Mouse (Mus musculus): Measurements from ENCODE around the gene Ndel1. TPM values are rescaled to one million over a fixed set of nuclear protein-coding genes. Genes with fewer than 3 reads are reported as not detected.

The Ndel1 gene
- total and polyA plus RNA-seq, 3 experiments: 31.1 to 46.9 (median 35.2) TPM

GRCm38 (mm10) chr11:68907251-68907650 is 35.6 kb upstream of the Ndel1 start:
- Histone ChIP-seq H3K27ac (ENCODE audit: insufficient read depth, low read depth) (no peak overlapping the region), H3K4me3 (replicated peaks in 1 of 3; ENCODE audit: low read depth in 2 of 3, low read length in 2 of 3, poor library complexity in 1 of 3) (no peak overlapping the region), H3K4me2 (ENCODE audit: insufficient read depth, low read depth, poor library complexity, severe bottlenecking) (no peak overlapping the region), H3K27me3 (replicated peaks) (peaks cover 8% of the 10 kb centered on the region), H3K4me1 (ENCODE audit: control insufficient read depth in 1 of 2, insufficient read depth in 2 of 2) (peaks cover 5 to 23% of the 10 kb centered on the region in 2 experiments; a peak in 3 of 4 replicates), H3K9ac (ENCODE audit: insufficient read depth, low read depth) (no peak overlapping the region), H3K9me3 (replicated peaks; ENCODE audit: low read length) (no peaks in the 10 kb centered on the region), H3K36me3 (replicated peaks in 1 of 2; ENCODE audit: control insufficient read depth in 1 of 2, insufficient read depth in 1 of 2, low read length in 1 of 2) (peaks cover 36 to 53% of the 10 kb centered on the region in 2 experiments), H3K79me2 (replicated peaks; ENCODE audit: control insufficient read depth, extremely low read depth, insufficient read depth, poor library complexity, severe bottlenecking) (peaks cover 11% of the 10 kb centered on the region)
- dilution Hi-C loops (cut with MboI; ENCODE audit: extremely low pct_ligation_motif_present, extremely low pct_unique_long_range_greater_than_20kb, low sequenced_read_pairs): no loop called here
- in situ Hi-C loops (cut with MboI; ENCODE audit: low pct_ligation_motif_present, low pct_unique_long_range_greater_than_20kb, low sequenced_read_pairs): no loop called here
- DNase-seq (ENCODE audit: extremely low read depth): peak; percentile 27
- no peak for TF ChIP-seq POLR2AphosphoS2 (IDR thresholded peaks at IDR 0.05; ENCODE audit: low read depth, low read length)
- TF ChIP-seq TBP (conservative IDR thresholded peaks at IDR 0.05; ENCODE audit: low read depth, low read length): no peak
- no peak for TF ChIP-seq POLR2A (IDR thresholded peaks at IDR 0.05; ENCODE audit: low read depth, low read length)
- TF ChIP-seq GABPA (IDR thresholded peaks at IDR 0.05; ENCODE audit: insufficient replicate concordance, low read depth, low read length): no peak
- no peak for TF ChIP-seq JUND (conservative IDR thresholded peaks at IDR 0.05; ENCODE audit: low read depth, low read length)
- TF ChIP-seq CHD2 (IDR thresholded peaks at IDR 0.05; ENCODE audit: low read length): no peak
- no peak for TF ChIP-seq USF1 (IDR thresholded peaks at IDR 0.05; ENCODE audit: low read depth, low read length)
- no peak for TF ChIP-seq EP300 (IDR thresholded peaks at IDR 0.05; ENCODE audit: low read length)

- Histone ChIP-seq H3K36me3 (replicated peaks in 1 of 2; ENCODE audit: control insufficient read depth in 1 of 2, insufficient read depth in 1 of 2, low read length in 1 of 2) (peaks cover 36 to 54% of the 10 kb centered on the region in 2 experiments), H3K79me2 (replicated peaks; ENCODE audit: control insufficient read depth, extremely low read depth, insufficient read depth, poor library complexity, severe bottlenecking) (peaks cover 19% of the 10 kb centered on the region), H3K9ac (ENCODE audit: insufficient read depth, low read depth) (no peak overlapping the region), H3K27me3 (replicated peaks) (peaks cover 3% of the 10 kb centered on the region), H3K4me1 (ENCODE audit: control insufficient read depth in 1 of 2, insufficient read depth in 2 of 2) (peaks cover 5 to 23% of the 10 kb centered on the region in 2 experiments; a peak in 3 of 4 replicates), H3K4me3 (replicated peaks in 1 of 3; ENCODE audit: low read depth in 2 of 3, low read length in 2 of 3, poor library complexity in 1 of 3) (no peak overlapping the region), H3K9me3 (replicated peaks; ENCODE audit: low read length) (no peaks in the 10 kb centered on the region), H3K27ac (ENCODE audit: insufficient read depth, low read depth) (no peak overlapping the region), H3K4me2 (ENCODE audit: insufficient read depth, low read depth, poor library complexity, severe bottlenecking) (no peak overlapping the region)
- no peak for TF ChIP-seq CTCF (conservative IDR thresholded peaks at IDR 0.05 in 1 of 2, IDR thresholded peaks at IDR 0.05 in 1 of 2; ENCODE audit: low read depth in 2 of 2, low read length in 2 of 2)
- no peak for TF ChIP-seq GABPA (IDR thresholded peaks at IDR 0.05; ENCODE audit: insufficient replicate concordance, low read depth, low read length)
- no peak for TF ChIP-seq IRF4 (IDR thresholded peaks at IDR 0.05; ENCODE audit: low read depth, low read length)
- TF ChIP-seq CHD1 (IDR thresholded peaks at IDR 0.05; ENCODE audit: low read depth, low read length): no peak
- TF ChIP-seq PAX5 (IDR thresholded peaks at IDR 0.05; ENCODE audit: low read length): no peak
- TF ChIP-seq NELFE (IDR thresholded peaks at IDR 0.05; ENCODE audit: low read depth, low read length): no peak
- no peak for TF ChIP-seq USF1 (IDR thresholded peaks at IDR 0.05; ENCODE audit: low read depth, low read length)
- TF ChIP-seq MAFK (IDR thresholded peaks at IDR 0.05; ENCODE audit: insufficient replicate concordance, low read length): no peak
- TF ChIP-seq ZMIZ1 (IDR thresholded peaks at IDR 0.05; ENCODE audit: low read depth, low read length): peak; percentile 38; the same call in 1 of the 2 replicates
- peak; percentile 38; the same call in 1 of the 2 replicates for TF ChIP-seq CHD2 (IDR thresholded peaks at IDR 0.05; ENCODE audit: low read length)
- TF ChIP-seq EP300 (IDR thresholded peaks at IDR 0.05; ENCODE audit: low read length): no peak
- no peak for TF ChIP-seq RAD21 (IDR thresholded peaks at IDR 0.05; ENCODE audit: low read depth, low read length)
- no peak for TF ChIP-seq SIN3A (IDR thresholded peaks at IDR 0.05; ENCODE audit: low read length)
- no peak for TF ChIP-seq ZKSCAN1 (IDR thresholded peaks at IDR 0.05; ENCODE audit: borderline replicate concordance, low read depth, low read length)
- dilution Hi-C loops (cut with MboI; ENCODE audit: extremely low pct_ligation_motif_present, extremely low pct_unique_long_range_greater_than_20kb, low sequenced_read_pairs): no loop called here
- in situ Hi-C loops (cut with MboI; ENCODE audit: low pct_ligation_motif_present, low pct_unique_long_range_greater_than_20kb, low sequenced_read_pairs): no loop called here
- DNase-seq (ENCODE audit: extremely low read depth): peak; percentile 40
Measured at GRCm38 (mm10) chr11:68906461-68906790, 34.8 kb upstream of the Ndel1 start.
